Mouse (Mus musculus) stomach, embryonic 16.5 days (tissue): ENCODE results near the gene Plppr5. TPM values are rescaled to one million over a fixed set of nuclear protein-coding genes. Genes with fewer than 3 reads are reported as not detected.

ENCODE experiments used
- ATAC-seq: fragments of 200-750 bp; cut with Nextera tagmentation; 2 replicates; pipeline ENCODE4 v1.8.0; 2017; ENCODE audit warnings: moderate number of reproducible peaks, moderate TSS enrichment; ENCODE audit not compliant: insufficient read depth, low FRiP score
- H3K27ac ChIP-seq: fragments of 300-500 bp; sonication (generic); 2 replicates; pipeline ENCODE4 v1.5.1; 2014; ENCODE audit warnings: low read length
- H3K27me3 ChIP-seq: fragments of 300-500 bp; sonication (generic); 2 replicates; pipeline ENCODE4 v1.6.1; 2014; ENCODE audit warnings: low read length, control low read depth, mixed read lengths; ENCODE audit not compliant: control insufficient read depth, insufficient read depth
- H3K36me3 ChIP-seq: fragments of 300-500 bp; sonication (generic); 2 replicates; pipeline ENCODE4 v1.6.1; 2014; ENCODE audit warnings: low read length; ENCODE audit not compliant: control insufficient read depth, insufficient read depth
- H3K4me1 ChIP-seq: fragments of 300-500 bp; sonication (generic); 2 replicates; pipeline ENCODE4 v1.6.1; 2014; ENCODE audit warnings: low read length, control low read depth, mixed read lengths; ENCODE audit not compliant: control insufficient read depth, insufficient read depth
- H3K4me2 ChIP-seq: fragments of 300-500 bp; sonication (generic); 2 replicates; pipeline ENCODE4 v1.6.1; 2014; ENCODE audit warnings: low read depth, low read length, mixed read lengths
- H3K4me3 ChIP-seq: fragments of 300-500 bp; sonication (generic); replicated peaks from 2 replicates; pipeline ENCODE4 v1.5.1; 2014; ENCODE audit warnings: mild to moderate bottlenecking, low read length
- H3K9ac ChIP-seq: fragments of 300-500 bp; sonication (generic); 2 replicates; pipeline ENCODE4 v1.6.1; 2014; ENCODE audit warnings: low read length
- H3K9me3 ChIP-seq: fragments of 300-500 bp; sonication (generic); replicated peaks from 2 replicates; pipeline ENCODE4 v1.6.1; 2016; ENCODE audit warnings: low read length, control low read depth; ENCODE audit not compliant: control insufficient read depth
- WGBS: fragments of 180-500 bp; shearing (Covaris S2); extraction: QIAGEN DNeasy Blood & Tissue Kit; methylation state at CpG from one replicate; pipeline ENCODE4 v1.1.7; 2014; 5-methylcytosine and 5-hydroxymethylcytosine counted together
- polyA plus RNA-seq: library from polyadenylated mRNA; unstranded; fragments of >200 nt; fragmentation: Nextera tagmentation; extraction: Ambion mirVana; gene quantifications from 2 replicates; pipeline ENCODE4 v1.2.1, GENCODE M21; 2015

Gene Plppr5
- polyA plus RNA-seq, 1 experiment from 2014 or later: 2.3 TPM

DNA sequence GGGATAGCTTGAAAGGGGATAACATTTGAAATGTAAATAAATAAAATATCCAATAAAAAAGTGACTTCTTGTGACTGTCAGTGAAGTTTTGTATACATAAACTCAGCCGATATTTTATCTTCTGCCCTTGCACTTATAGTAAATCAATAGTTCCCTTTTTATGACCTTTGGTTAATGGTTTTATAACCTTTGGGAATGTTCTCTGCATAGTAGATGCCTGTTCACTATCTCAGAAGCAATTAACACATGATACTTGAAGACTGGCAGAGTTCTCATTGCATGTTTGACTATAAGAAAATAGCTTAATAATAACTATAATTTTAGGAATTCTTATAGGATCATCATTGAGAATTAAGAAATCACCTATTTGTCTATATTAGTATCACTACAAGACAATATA, 150.9 kb downstream of the Plppr5 start:
- no peak for ATAC-seq
- Histone ChIP-seq H3K27ac (no peak overlapping the region), H3K27me3 (no peaks in the 10 kb centered on the region), H3K9ac (no peak overlapping the region), H3K9me3 (no peaks in the 10 kb centered on the region), H3K4me3 (no peak overlapping the region), H3K4me2 (no peak overlapping the region), H3K36me3 (no peaks in the 10 kb centered on the region), H3K4me1 (no peaks in the 10 kb centered on the region)
- WGBS: 57% methylated on average over 1 of the region's 1 CpGs

- Histone ChIP-seq H3K27me3 (no peaks in the 10 kb centered on the region), H3K9me3 (no peaks in the 10 kb centered on the region), H3K4me1 (no peaks in the 10 kb centered on the region), H3K4me3 (no peak overlapping the region), H3K9ac (no peak overlapping the region), H3K36me3 (no peaks in the 10 kb centered on the region), H3K4me2 (no peak overlapping the region), H3K27ac (no peak overlapping the region)
- ATAC-seq: no peak
- 38% methylated on average over 1 of the region's 1 CpGs for WGBS
Observed at GRCm38 (mm10) chr3:117728136-117728535, 153.5 kb downstream of the Plppr5 start.

GRCm38 (mm10) chr3:117729121-117730072, 154.8 kb downstream of the Plppr5 start:
- Histone ChIP-seq H3K4me3 (no peak overlapping the region), H3K9ac (no peak overlapping the region), H3K27me3 (no peaks in the 10 kb centered on the region), H3K9me3 (no peaks in the 10 kb centered on the region), H3K4me2 (no peak overlapping the region), H3K27ac (no peak overlapping the region), H3K4me1 (no peaks in the 10 kb centered on the region), H3K36me3 (no peaks in the 10 kb centered on the region)
- no peak for ATAC-seq
- 73% methylated on average over 9 of the region's 9 CpGs for WGBS

DNA sequence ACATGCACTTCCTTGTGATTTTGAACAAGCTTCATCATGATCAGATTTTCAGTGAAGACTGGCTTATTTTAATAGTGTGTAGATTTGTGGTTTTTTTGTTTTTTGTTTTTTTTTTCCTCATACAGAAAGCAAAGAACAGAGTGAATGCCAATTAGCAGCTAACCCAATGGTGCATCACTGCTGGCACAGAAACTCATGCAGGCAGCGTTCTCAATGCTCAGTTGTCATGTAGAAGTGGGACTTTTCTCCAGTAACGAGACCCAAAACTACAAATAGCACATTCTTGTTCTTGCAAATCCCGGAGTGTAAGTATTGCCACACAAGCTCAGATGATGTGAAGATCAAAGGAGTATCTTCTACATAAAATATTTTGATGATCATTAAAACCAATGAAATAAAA, 156.9 kb downstream of the Plppr5 start:
- Histone ChIP-seq H3K4me1 (no peaks in the 10 kb centered on the region), H3K9ac (no peak overlapping the region), H3K36me3 (no peaks in the 10 kb centered on the region), H3K4me2 (no peak overlapping the region), H3K27me3 (no peaks in the 10 kb centered on the region), H3K4me3 (no peak overlapping the region), H3K9me3 (no peaks in the 10 kb centered on the region), H3K27ac (no peak overlapping the region)
- ATAC-seq: no peak
- WGBS: 82% methylated on average over 3 of the region's 3 CpGs

DNA sequence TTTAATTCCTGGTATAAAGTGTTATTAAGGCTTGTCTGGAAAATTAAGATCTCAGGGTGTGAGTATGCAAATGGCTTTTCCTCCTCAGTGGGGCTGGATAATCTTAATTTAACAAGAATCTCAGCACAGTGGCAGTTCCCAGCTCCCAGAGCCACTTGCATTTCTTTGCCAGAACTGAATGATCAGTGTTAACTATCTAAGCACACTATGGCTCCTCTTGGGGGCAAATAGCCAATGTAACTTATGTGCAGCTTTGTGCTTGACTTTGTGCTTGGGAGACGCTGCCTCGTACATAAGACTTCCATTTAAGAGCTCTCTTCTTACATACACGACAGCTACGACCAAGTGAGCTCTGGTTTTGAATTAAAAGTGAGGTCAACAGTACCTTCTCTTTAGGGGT, 158.0 kb downstream of the Plppr5 start:
- WGBS: 79% methylated on average over 4 of the region's 4 CpGs
- Histone ChIP-seq H3K4me3 (no peak overlapping the region), H3K27ac (no peak overlapping the region), H3K36me3 (no peaks in the 10 kb centered on the region), H3K4me2 (no peak overlapping the region), H3K27me3 (no peaks in the 10 kb centered on the region), H3K9me3 (no peaks in the 10 kb centered on the region), H3K4me1 (no peaks in the 10 kb centered on the region), H3K9ac (no peak overlapping the region)
- no peak for ATAC-seq

Other genes starting within 250 kb of the Plppr5 start
- gene Plppr4, start 214.0 kb upstream of the Plppr5 start, polyA plus RNA-seq: 0.76 and 0.85 TPM in 2 replicates